Mouse (Mus musculus) heart, embryonic 10.5 days (tissue): ENCODE results near the gene Zfp639. TPM values are rescaled to one million over a fixed set of nuclear protein-coding genes. Genes with fewer than 3 reads are reported as not detected.

Experiments
- DNase-seq: peaks from one replicate; pipeline ENCODE4 v3.0.0-alpha.2; 2017; ENCODE audit warnings: low spot score
- H3K27ac ChIP-seq: fragments of 300-500 bp; sonication (generic); 2 replicates; pipeline ENCODE4 v1.5.1; 2016; ENCODE audit warnings: mild to moderate bottlenecking
- H3K27me3 ChIP-seq: fragments of 300-500 bp; sonication (generic); 2 replicates; pipeline ENCODE4 v1.6.1; 2016; ENCODE audit warnings: mild to moderate bottlenecking; ENCODE audit not compliant: poor library complexity, insufficient read depth, severe bottlenecking
- H3K36me3 ChIP-seq: fragments of 300-500 bp; sonication (generic); 2 replicates; pipeline ENCODE4 v1.6.1; 2016; ENCODE audit warnings: mild to moderate bottlenecking, moderate library complexity
- H3K4me1 ChIP-seq: fragments of 300-500 bp; sonication (generic); 2 replicates; pipeline ENCODE4 v1.6.1; 2016; ENCODE audit warnings: mild to moderate bottlenecking
- H3K4me3 ChIP-seq: fragments of 300-500 bp; sonication (generic); 2 replicates; pipeline ENCODE4 v1.5.1; 2016; ENCODE audit warnings: mild to moderate bottlenecking, moderate library complexity
- H3K9me3 ChIP-seq: fragments of 300-500 bp; sonication (generic); 2 replicates; pipeline ENCODE4 v1.6.1; 2016; ENCODE audit warnings: mild to moderate bottlenecking, moderate library complexity
- WGBS: fragments of 180-500 bp; shearing (Covaris S2); methylation state at CpG from one replicate; pipeline ENCODE4 v1.1.7; 2016; 5-methylcytosine and 5-hydroxymethylcytosine counted together
- polyA plus RNA-seq: library from polyadenylated mRNA; unstranded; fragments of >200 nt; fragmentation: Nextera tagmentation; extraction: Ambion mirVana; gene quantifications from 2 replicates; pipeline ENCODE4 v1.2.1, GENCODE M21; 2016

Zfp639 gene
- polyA plus RNA-seq, 1 experiment from 2014 or later, result 40.2 TPM

DNA sequence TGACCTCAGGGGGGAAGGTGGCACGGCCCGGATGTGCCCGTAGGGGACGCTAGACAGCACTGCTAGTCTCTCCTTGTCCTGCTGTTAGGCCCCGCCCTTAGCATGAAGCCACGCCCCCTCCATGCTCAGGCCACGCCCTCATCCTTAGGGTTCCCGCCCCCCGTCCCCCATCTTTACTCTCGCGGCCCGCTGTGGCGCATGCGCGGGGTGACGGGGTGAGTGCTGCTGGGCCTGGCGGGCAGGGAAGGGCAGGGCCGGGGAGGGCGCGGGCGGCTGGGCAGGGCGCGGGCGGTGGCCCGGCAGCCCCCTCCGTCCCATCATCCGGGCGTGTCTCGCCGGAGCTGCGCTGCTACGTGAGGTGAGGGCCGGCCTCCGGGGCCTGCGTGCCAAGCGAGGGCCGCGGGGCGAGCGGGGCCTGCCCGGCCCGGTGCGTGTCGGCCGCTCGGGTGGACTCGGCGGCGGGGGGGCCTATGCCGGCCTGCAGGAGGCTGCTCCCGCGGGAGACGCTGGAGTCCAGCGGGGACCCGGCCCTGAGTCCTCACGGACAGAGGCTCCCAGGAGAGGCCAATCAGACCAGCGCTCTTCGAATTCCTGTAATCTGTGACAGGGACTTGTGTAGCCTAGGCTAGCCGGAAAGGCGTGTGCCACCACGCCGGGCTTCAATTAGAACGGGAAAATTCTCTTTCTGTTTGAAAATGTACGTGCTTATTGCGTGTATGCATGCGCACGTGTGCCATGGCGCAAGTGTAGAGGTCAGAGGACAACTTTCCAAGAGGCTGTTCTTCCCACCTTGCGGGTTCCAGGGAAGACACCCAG lies 524 bp downstream of the Zfp639 start:
- no peaks in the 10 kb centered on the region for H3K27me3 ChIP-seq
- peak; percentile 98 for DNase-seq
- H3K4me3 ChIP-seq, result peak overlapping the region; percentile 89
- peak overlapping the region; percentile 99 for H3K27ac ChIP-seq
- H3K36me3 ChIP-seq, result peaks cover 10% of the 10 kb centered on the region; the same call in 1 of the 2 replicates
- WGBS, result under 1% methylated on average over 69 of the region's 69 CpGs
- peaks cover 16% of the 10 kb centered on the region; the same call in 1 of the 2 replicates for H3K4me1 ChIP-seq
- no peaks in the 10 kb centered on the region for H3K9me3 ChIP-seq

DNA sequence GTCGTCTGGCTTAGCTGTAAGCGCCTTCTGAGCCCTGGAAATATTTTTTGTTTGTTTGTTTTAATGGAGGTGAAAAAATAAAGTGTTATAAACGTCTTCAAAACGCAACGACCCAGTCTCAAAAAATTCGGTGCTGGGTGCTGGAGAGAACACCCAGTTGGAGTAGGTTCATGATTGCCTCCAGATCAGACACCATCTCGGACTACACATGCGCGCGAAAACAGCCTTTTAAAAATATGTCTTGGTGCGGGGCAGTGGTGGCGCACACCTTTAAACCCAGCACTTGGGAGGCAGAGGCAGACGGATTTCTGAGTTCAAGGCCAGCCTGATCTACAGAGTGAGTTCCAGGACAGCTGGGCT lies 1.1 kb downstream of the Zfp639 start:
- DNase-seq, result no peak

DNA sequence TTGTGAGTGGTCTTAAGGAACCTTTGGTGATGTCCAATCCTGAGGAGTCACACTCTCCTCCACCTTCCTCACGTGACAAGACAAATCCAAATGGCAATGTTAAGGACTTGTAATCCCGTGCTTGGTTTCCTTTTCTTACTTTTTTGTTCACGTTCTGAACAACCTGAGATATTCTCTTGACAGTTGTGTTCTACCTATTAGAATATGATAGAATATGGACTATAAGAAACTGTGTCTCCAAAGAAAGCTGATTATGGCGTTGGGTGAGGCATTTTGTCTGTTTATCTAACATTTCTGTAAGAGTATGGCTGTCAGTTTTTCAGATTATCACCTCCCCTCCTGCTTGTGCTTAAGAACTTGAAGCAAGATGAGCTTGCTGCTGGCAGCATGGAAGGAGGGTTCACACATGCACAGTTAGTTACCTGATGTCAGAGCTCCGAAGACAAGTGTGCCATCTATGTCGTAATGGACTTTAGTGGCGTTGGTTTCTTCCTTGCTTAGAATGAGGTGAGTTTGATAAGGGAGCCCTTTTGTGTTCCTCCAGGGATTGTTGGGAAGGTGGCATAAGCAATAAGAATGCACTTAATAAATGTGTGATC lies 2.7 kb downstream of the Zfp639 start:
- DNase-seq, result no peak
- peaks cover 31% of the 10 kb centered on the region for H3K36me3 ChIP-seq
- no peak overlapping the region for H3K4me3 ChIP-seq
- H3K27me3 ChIP-seq, result no peaks in the 10 kb centered on the region
- H3K27ac ChIP-seq, result no peak overlapping the region
- peaks cover 16% of the 10 kb centered on the region; the same call in 1 of the 2 replicates for H3K4me1 ChIP-seq
- no peaks in the 10 kb centered on the region for H3K9me3 ChIP-seq
- 89% methylated on average over 7 of the region's 7 CpGs for WGBS

More for the DNA sequence above, 1.1 kb downstream of the Zfp639 start:
- Histone ChIP-seq H3K4me1 (peaks cover 16% of the 10 kb centered on the region; the same call in 1 of the 2 replicates), H3K9me3 (no peaks in the 10 kb centered on the region), H3K27me3 (no peaks in the 10 kb centered on the region), H3K27ac (peak overlapping the region; percentile 99), H3K4me3 (peak overlapping the region; percentile 89), H3K36me3 (peaks cover 16% of the 10 kb centered on the region)
- WGBS, result 4% methylated on average over 13 of the region's 13 CpGs

DNA sequence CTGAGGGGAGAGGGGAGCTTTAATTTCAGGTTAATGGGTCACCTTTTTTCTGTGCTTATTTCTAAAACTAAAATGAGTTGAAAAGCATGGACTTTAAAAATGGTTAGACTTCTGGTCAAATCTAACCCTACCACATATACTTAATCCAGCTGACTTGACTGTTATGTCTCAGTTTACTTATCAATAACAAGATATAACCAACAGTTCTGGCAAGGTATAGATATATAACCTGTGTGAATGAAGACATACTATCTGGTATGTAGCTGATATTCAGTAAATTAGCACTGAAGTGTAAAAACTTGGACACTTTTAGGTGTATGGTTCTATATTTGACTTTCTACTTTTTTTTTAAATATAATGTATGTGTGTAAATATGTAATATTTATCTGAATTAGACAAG lies 3.5 kb downstream of the Zfp639 start:
- no peak for DNase-seq
- H3K36me3 ChIP-seq, result peaks cover 37% of the 10 kb centered on the region
- peaks cover 16% of the 10 kb centered on the region; the same call in 1 of the 2 replicates for H3K4me1 ChIP-seq
- no peak overlapping the region for H3K4me3 ChIP-seq
- H3K9me3 ChIP-seq, result no peaks in the 10 kb centered on the region
- no peaks in the 10 kb centered on the region for H3K27me3 ChIP-seq
- no peak overlapping the region for H3K27ac ChIP-seq

DNA sequence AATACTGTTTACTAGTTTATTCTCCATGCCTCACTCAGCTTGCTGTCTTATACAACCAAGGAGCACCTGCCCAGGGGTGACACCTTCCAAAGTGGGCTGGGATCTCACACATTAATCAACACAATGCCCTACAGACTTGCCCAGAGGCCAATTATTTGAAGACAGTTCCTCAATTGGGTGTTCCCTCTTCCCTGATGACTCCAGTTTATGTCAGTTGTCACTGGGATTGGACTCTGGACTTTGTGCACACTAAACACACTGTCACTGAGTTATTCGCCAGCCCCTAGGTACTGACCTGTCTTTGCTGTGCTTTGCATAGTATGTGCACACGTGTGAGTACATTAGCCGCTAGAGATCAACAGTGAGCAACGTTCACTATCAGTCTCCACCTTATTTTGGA lies 17.1 kb downstream of the Zfp639 start:
- H3K4me3 ChIP-seq, result no peak overlapping the region
- H3K4me1 ChIP-seq, result no peaks in the 10 kb centered on the region
- H3K36me3 ChIP-seq, result peaks cover 31% of the 10 kb centered on the region
- peaks cover 7% of the 10 kb centered on the region; the same call in 1 of the 2 replicates for H3K9me3 ChIP-seq
- 89% methylated on average over 4 of the region's 4 CpGs for WGBS
- no peak overlapping the region for H3K27ac ChIP-seq
- no peak for DNase-seq
- H3K27me3 ChIP-seq, result no peaks in the 10 kb centered on the region

DNA sequence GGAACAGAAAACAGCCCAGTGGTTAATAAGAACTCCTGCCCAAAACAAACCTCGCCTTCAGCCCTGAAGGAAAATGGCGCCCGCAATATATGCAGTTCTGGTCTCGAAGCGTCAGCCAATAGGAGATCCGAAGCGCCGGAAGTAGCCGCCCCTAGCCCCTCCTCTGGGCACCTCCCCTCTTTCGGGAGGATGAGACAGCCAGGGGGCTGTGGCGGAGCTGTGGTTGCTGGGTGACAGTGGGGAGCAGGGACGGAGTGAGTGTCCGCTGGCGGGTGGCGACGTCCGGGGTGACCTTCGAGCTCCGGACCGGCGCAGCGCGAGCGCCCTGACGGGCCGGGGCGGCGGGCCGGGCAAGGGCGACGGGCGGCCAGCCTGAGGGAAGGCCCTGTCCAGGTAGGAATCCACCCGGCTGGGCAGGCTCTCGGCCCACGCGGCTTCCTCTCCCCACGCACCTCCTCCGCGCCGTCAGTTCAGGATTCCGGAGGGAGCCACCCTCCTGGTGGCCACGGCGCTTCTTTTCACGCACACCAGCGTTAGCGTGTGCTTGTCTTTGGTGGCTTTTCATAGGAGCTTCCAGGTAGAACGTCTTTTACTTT lies 19.3 kb downstream of the Zfp639 start, which contains the start of gene Mfn1:
TSS of gene Mfn1 (plus strand) at position 163 of the 596 bp plus-strand sequence.
- H3K9me3 ChIP-seq, result peaks cover 7% of the 10 kb centered on the region; the same call in 1 of the 2 replicates
- DNase-seq, result peak; percentile 98
- H3K4me1 ChIP-seq, result no peaks in the 10 kb centered on the region
- no peaks in the 10 kb centered on the region for H3K27me3 ChIP-seq
- peaks cover 33% of the 10 kb centered on the region for H3K36me3 ChIP-seq
- H3K4me3 ChIP-seq, result peak within 1 kb of the TSS; percentile 84
- peak within 1 kb of the TSS; percentile 93 for H3K27ac ChIP-seq
- under 1% methylated on average over 47 of the region's 47 CpGs for WGBS

DNA sequence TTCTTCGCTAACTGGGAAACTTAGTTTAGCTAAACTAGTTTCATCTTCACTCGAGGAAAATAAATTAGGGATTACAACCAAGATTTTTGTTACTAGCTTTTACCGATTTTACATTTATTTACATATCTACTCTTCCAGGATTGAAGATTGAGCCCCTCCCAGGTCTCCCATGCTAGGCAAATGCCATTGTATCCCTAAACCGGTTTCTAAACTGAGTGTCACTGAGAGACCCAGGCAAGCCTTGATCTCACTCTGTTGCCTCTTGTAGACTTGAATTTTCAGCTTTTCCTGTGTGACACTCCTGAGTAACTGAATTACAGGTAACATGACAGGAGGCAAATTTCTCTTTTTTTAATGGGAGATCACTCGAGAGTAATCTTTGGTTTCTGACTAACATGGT lies 20.0 kb downstream of the Zfp639 start:
- no peak for DNase-seq
- H3K4me3 ChIP-seq, result peak overlapping the region; percentile 84
- H3K27me3 ChIP-seq, result no peaks in the 10 kb centered on the region
- H3K4me1 ChIP-seq, result no peaks in the 10 kb centered on the region
- H3K9me3 ChIP-seq, result peaks cover 7% of the 10 kb centered on the region; the same call in 1 of the 2 replicates
- 14% methylated on average over 5 of the region's 5 CpGs for WGBS
- H3K36me3 ChIP-seq, result peaks cover 39% of the 10 kb centered on the region
- H3K27ac ChIP-seq, result peak overlapping the region; percentile 93

DNA sequence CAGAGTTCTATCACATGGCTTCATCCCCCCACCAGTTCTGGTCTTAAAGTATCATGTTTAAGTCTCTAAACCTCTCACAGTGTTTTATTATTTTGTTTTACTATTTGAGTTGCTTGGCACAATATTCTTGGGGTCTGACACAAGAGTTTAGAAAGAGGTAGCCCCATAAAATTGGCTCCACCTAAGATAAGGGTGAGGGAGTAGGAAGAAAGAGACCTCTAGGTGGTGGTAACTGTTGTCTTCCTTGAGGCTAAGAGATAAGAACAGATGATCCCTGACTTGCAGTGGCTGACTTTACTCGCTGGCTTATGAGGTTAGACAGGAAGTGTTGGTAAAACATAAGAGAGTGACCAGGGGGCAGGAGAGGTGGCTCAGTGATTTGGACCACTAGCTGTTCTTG lies 25.6 kb downstream of the Zfp639 start:
- Histone ChIP-seq H3K4me3 (no peak overlapping the region), H3K36me3 (peaks cover 85% of the 10 kb centered on the region), H3K9me3 (no peaks in the 10 kb centered on the region), H3K4me1 (no peaks in the 10 kb centered on the region), H3K27ac (no peak overlapping the region), H3K27me3 (no peaks in the 10 kb centered on the region)
- no peak for DNase-seq
- 47% methylated on average over 1 of the region's 1 CpGs for WGBS

DNA sequence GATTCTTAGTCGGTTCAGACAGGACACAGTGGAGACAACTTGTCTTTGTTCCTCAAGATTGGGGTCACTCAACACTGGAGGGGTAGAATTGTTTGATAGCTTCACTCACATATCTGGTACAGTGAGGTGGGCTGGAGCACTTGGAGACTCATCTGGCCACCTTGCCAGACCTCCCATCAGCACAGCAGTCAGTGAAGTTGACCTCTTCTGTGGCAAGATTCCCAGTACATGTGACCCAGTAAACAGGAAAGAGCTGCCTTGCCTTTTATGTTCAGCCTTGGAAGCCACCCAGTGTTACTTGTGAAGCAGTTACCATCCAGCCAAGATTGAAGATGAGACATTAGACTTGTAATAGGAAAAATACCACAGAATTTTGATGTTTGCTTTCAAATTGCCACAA lies 27.5 kb downstream of the Zfp639 start:
- no peak overlapping the region for H3K4me3 ChIP-seq
- H3K9me3 ChIP-seq, result no peaks in the 10 kb centered on the region
- no peak for DNase-seq
- peaks cover 86% of the 10 kb centered on the region for H3K36me3 ChIP-seq
- no peaks in the 10 kb centered on the region for H3K4me1 ChIP-seq
- no peak overlapping the region for H3K27ac ChIP-seq
- WGBS, result 88% methylated on average over 1 of the region's 1 CpGs
- no peaks in the 10 kb centered on the region for H3K27me3 ChIP-seq

DNA sequence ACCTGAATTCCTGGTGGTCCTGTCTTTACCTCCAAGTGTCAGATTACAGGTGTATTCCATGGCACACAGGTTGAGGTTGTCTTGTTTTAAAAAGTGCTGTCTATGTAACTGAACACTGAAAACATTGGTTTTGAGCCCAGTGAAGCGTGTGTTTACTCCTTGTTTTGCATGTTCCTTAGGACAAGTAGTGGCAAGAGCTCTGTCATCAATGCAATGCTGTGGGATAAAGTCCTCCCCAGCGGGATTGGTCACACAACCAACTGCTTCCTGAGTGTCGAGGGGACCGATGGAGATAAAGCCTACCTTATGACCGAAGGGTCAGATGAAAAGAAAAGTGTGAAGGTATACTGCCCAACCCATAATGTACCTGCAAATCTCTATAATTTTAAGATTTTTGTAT lies 28.0 kb downstream of the Zfp639 start:
- WGBS, result 86% methylated on average over 5 of the region's 5 CpGs
- H3K9me3 ChIP-seq, result no peaks in the 10 kb centered on the region
- H3K4me1 ChIP-seq, result no peaks in the 10 kb centered on the region
- H3K36me3 ChIP-seq, result peaks cover 87% of the 10 kb centered on the region
- no peak for DNase-seq
- no peak overlapping the region for H3K4me3 ChIP-seq
- H3K27me3 ChIP-seq, result no peaks in the 10 kb centered on the region
- no peak overlapping the region for H3K27ac ChIP-seq

DNA sequence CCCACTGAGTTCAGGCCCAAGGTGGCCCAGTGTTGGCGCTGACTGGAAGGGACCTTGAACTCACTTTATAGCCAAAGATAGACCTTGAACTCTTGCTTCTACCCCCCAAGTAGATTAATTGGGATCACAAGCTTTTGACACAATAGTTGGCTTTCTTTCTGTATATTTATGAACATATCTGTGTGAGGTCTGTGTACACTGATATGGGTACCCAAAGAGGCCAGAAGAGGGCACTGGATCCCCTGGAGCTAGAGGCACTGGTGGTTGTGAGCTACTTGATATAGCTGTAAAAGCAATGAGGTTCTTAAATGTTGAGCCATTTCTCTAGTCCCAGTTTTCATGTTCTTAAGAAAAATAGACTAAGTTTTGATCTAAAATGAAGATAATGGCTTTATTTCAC lies 43.0 kb downstream of the Zfp639 start:
- peaks cover 59% of the 10 kb centered on the region for H3K36me3 ChIP-seq
- H3K4me3 ChIP-seq, result no peak overlapping the region
- no peaks in the 10 kb centered on the region for H3K9me3 ChIP-seq
- 90% methylated on average over 1 of the region's 1 CpGs for WGBS
- H3K27ac ChIP-seq, result no peak overlapping the region
- H3K4me1 ChIP-seq, result no peaks in the 10 kb centered on the region
- DNase-seq, result no peak
- no peaks in the 10 kb centered on the region for H3K27me3 ChIP-seq

DNA sequence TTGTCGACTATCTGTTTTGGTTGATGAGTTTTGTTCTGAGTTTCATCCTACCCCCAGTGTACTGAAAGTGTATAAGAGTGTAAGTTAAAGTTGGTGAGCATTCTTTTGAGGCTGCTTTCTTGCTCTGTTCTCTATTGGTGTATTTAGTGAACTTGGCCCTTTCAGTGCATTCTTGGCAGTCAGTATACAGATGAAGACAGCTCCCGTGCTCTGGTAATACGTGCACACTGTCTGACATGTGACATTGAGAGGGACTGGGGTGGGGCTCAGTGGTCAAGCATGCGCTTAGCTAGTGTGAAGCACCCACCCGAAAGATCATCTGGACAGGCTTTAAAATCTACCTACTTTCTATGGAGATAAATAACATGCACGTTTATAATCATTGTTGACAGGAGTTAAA lies 53.3 kb downstream of the Zfp639 start:
- Histone ChIP-seq H3K4me3 (no peak overlapping the region), H3K36me3 (peaks cover 75% of the 10 kb centered on the region), H3K4me1 (no peaks in the 10 kb centered on the region), H3K27ac (no peak overlapping the region), H3K9me3 (no peaks in the 10 kb centered on the region; the same call in 1 of the 2 replicates), H3K27me3 (no peaks in the 10 kb centered on the region)
- DNase-seq, result no peak
- 93% methylated on average over 6 of the region's 6 CpGs for WGBS
